In the genomic region with DNA sequence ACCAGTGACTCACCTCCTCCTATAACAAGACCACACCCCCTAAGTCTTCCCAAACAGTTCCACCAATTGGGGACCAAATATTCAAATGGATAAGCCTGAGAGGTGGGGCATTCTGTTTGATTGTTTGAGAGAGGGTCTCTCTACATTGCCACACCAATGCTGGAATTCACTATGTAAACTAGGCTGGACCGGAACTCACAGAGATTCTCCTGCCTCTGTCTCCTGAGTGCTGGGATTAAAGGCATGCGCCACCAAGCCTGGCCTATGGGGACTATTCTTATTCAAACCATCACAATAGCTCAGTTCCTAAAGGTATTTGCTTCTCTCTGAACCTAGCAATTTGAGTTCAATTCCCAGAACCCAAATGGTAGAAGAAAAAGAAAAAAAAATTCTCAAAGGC, we compare ENCODE assay signal across 27 mouse cellular contexts.
"Had no signal": no experiment of that assay in that cellular context is flagged by ENCODE, and none has a peak within 500 bp of the region (broad histone marks: within the 10 kb centered on the region; RNA-seq: fewer than 3 reads in every experiment).

No protein-coding gene starts in this region.

- DNase-seq: cerebellum, adult 9-10 months; cerebellum, adult 9-11 months; cerebellum, postnatal 10 days; cerebellum, postnatal 14 days; cerebellum, postnatal 25 days; cerebellum, postnatal 36 days; embryo, embryonic 11 days; forebrain, postnatal 0 days; gastrocnemius, adult 2 months; gastrocnemius, postnatal 10 days; gastrocnemius, postnatal 14 days; gastrocnemius, postnatal 25 days; gastrocnemius, postnatal 36 days; heart, adult 18-20 months; heart, adult 2 months had no signal

- H3K9me3 ChIP-seq: embryonic facial prominence, embryonic 12.5 days; embryonic facial prominence, embryonic 15.5 days; forebrain, embryonic 10.5 days; forebrain, embryonic 12.5 days; forebrain, embryonic 13.5 days; forebrain, embryonic 15.5 days; heart, embryonic 10.5 days had no signal

- H3K4me1 ChIP-seq: embryonic facial prominence, embryonic 12.5 days; embryonic facial prominence, embryonic 13.5 days; forebrain, embryonic 13.5 days had no signal

- H3K4me3 ChIP-seq: embryonic facial prominence, embryonic 12.5 days; embryonic facial prominence, embryonic 13.5 days; embryonic facial prominence, embryonic 15.5 days; erythroblast, embryonic 14.5 days; forebrain, embryonic 10.5 days; forebrain, embryonic 12.5 days; forebrain, embryonic 13.5 days; forebrain, embryonic 15.5 days; gastrocnemius, adult 2 months; heart, adult 2 months; heart, embryonic 10.5 days had no signal

- H3K9ac ChIP-seq: embryonic facial prominence, embryonic 12.5 days; embryonic facial prominence, embryonic 13.5 days; embryonic facial prominence, embryonic 15.5 days; forebrain, embryonic 12.5 days; forebrain, embryonic 13.5 days; forebrain, embryonic 15.5 days; forebrain, postnatal 0 days had no signal

- H3K27ac ChIP-seq: embryonic facial prominence, embryonic 12.5 days; embryonic facial prominence, embryonic 13.5 days; forebrain, embryonic 10.5 days; forebrain, embryonic 12.5 days; forebrain, embryonic 13.5 days; forebrain, embryonic 15.5 days; gastrocnemius, adult 2 months; heart, adult 2 months; heart, embryonic 10.5 days had no signal

- ATAC-seq: forebrain, embryonic 13.5 days; forebrain, embryonic 14.5 days; forebrain, embryonic 15.5 days; forebrain, embryonic 16.5 days; forebrain, postnatal 0 days had no signal

- H3K27me3 ChIP-seq: embryonic facial prominence, embryonic 12.5 days; embryonic facial prominence, embryonic 13.5 days; embryonic facial prominence, embryonic 15.5 days; forebrain, embryonic 12.5 days; forebrain, embryonic 13.5 days; forebrain, embryonic 15.5 days had no signal

- H3K4me2 ChIP-seq: embryonic facial prominence, embryonic 12.5 days; embryonic facial prominence, embryonic 13.5 days; forebrain, embryonic 12.5 days; forebrain, embryonic 13.5 days; forebrain, embryonic 15.5 days; heart, embryonic 11.5 days had no signal
